ENCODE assay signal across 18 mouse cellular contexts in the genomic region with DNA sequence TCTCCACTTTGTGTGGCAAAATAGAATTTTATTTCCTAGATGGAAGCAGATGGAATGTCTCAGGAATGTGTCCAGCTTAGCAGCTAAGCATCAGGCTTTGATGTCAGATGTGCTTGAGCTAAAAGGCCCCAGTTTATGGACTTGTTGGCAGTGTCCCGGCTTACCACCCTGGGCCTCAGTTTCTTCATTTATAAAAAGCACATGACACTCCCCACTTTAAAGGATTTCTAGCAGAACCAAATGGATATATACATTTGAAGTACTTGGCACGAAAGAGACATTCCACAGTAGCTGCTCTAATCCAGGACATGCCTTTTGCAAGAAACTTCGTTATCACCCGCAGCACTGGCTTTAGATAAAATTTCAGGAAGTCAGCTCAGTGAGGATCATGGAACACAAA.
DNase-seq lines count a peak whose midpoint lies in the region; ATAC-seq lines count a peak whose summit lies in the region.
"Had no signal": no experiment of that assay in that cellular context is flagged by ENCODE, and none has a peak within 500 bp of the region (broad histone marks: within the 10 kb centered on the region; RNA-seq: fewer than 3 reads in every experiment).

No protein-coding gene starts in this region.

- no peak for DNase-seq in heart, postnatal 36 days
- peak; percentile 16 for DNase-seq in kidney, postnatal 14 days
- DNase-seq in kidney, adult 18-20 months: no peak
- peak; percentile 24 for DNase-seq in Muller cell, postnatal 12 days (ENCODE audit: inconsistent ontology term)
- DNase-seq: adrenal gland, postnatal 36 days; B cell, adult 2 months; cerebellum, adult 11-12 months; cerebellum, postnatal 14 days; kidney, postnatal 4 days; liver; right cerebral cortex, adult 18-20 months; thymus, postnatal 4 days had no signal

- no peak for ATAC-seq in heart, embryonic 14.5 days (ENCODE audit: insufficient number of reproducible peaks, insufficient read depth, low FRiP score, low read depth)
- no peak for ATAC-seq in limb, embryonic 15.5 days (ENCODE audit: insufficient number of reproducible peaks, low FRiP score, low TSS enrichment, low read depth)
- no peak for ATAC-seq in megakaryocyte-erythroid progenitor cell, adult 5-6 weeks (replicated peaks; ENCODE audit: low FRiP score, low TSS enrichment, poor library complexity, severe bottlenecking)
- ATAC-seq: midbrain, embryonic 13.5 days had no signal

- H3K4me3 ChIP-seq in heart, embryonic 14.5 days (ENCODE audit: control insufficient read depth in 1 of 2, insufficient read depth in 1 of 2, low read depth in 1 of 2, low read length in 2 of 2): no peak overlapping the region
- no peak overlapping the region for H3K4me3 ChIP-seq in limb, embryonic 15.5 days
- H3K4me3 ChIP-seq: midbrain, embryonic 13.5 days; neural tube, embryonic 12.5 days had no signal

- 9% methylated on average over 4 of the region's 4 CpGs for WGBS in heart, embryonic 14.5 days
- 37% methylated on average over 4 of the region's 4 CpGs for WGBS in limb, embryonic 15.5 days

- intact Hi-C loops in heart, postnatal 36 days (cut with DNase I): no loop called here

- 0 out of 2 replicates have a peak overlapping the region, but pooled peaks have one; percentile 7 for H3K4me2 ChIP-seq in heart, embryonic 14.5 days (ENCODE audit: low read length)
- H3K4me2 ChIP-seq in limb, embryonic 15.5 days: no peak overlapping the region
- H3K4me2 ChIP-seq: hindbrain, embryonic 14.5 days; midbrain, embryonic 13.5 days; neural tube, embryonic 12.5 days had no signal

- H3K36me3 ChIP-seq in heart, embryonic 14.5 days (ENCODE audit: control insufficient read depth, insufficient read depth, low read length): no peaks in the 10 kb centered on the region
- H3K36me3 ChIP-seq in limb, embryonic 15.5 days: no peaks in the 10 kb centered on the region
- H3K36me3 ChIP-seq: midbrain, embryonic 13.5 days; neural tube, embryonic 12.5 days had no signal

- H3K9ac ChIP-seq in heart, embryonic 14.5 days (ENCODE audit: low read length): no peak overlapping the region
- H3K9ac ChIP-seq in limb, embryonic 15.5 days: no peak overlapping the region
- H3K9ac ChIP-seq: hindbrain, embryonic 14.5 days; midbrain, embryonic 13.5 days; neural tube, embryonic 12.5 days had no signal

- 0 out of 2 replicates have a peak, but pooled peaks cover 2% of the 10 kb centered on the region for H3K9me3 ChIP-seq in heart, embryonic 14.5 days (ENCODE audit: control insufficient read depth, low read length)
- H3K9me3 ChIP-seq in limb, embryonic 15.5 days: no peaks in the 10 kb centered on the region
- H3K9me3 ChIP-seq: midbrain, embryonic 13.5 days; neural tube, embryonic 12.5 days had no signal

- peaks cover 3 to 13% of the 10 kb centered on the region in 2 experiments; a peak in 3 of 4 replicates for H3K4me1 ChIP-seq in heart, embryonic 14.5 days (ENCODE audit: control insufficient read depth in 2 of 2, insufficient read depth in 2 of 2, low read length in 2 of 2)
- H3K4me1 ChIP-seq in limb, embryonic 15.5 days: peaks cover 7% of the 10 kb centered on the region; the same call in 1 of the 2 replicates
- H3K4me1 ChIP-seq: midbrain, embryonic 13.5 days; neural tube, embryonic 12.5 days had no signal

- H3K27me3 ChIP-seq in heart, embryonic 14.5 days (ENCODE audit: control insufficient read depth, insufficient read depth, low read length): no peaks in the 10 kb centered on the region
- H3K27me3 ChIP-seq in limb, embryonic 15.5 days: no peaks in the 10 kb centered on the region
- H3K27me3 ChIP-seq: midbrain, embryonic 13.5 days; neural tube, embryonic 12.5 days had no signal

- H3K27ac ChIP-seq in heart, embryonic 14.5 days (replicated peaks in 1 of 2; ENCODE audit: control insufficient read depth in 1 of 2, insufficient read depth in 1 of 2, low read depth in 2 of 2, low read length in 2 of 2): peak overlapping the region; percentile 22 to 37; a peak in 1 of 4 replicates
- peak overlapping the region; percentile 57; the same call in 1 of the 2 replicates for H3K27ac ChIP-seq in limb, embryonic 15.5 days
- H3K27ac ChIP-seq: hindbrain, embryonic 14.5 days; midbrain, embryonic 13.5 days; neural tube, embryonic 12.5 days had no signal

Comparison
In these comparisons a context has a peak if more than half of its experiments do, and no peak if none do; other contexts are left out.
1. DNase-seq: peak in kidney, postnatal 14 days (single experiment) and Muller cell, postnatal 12 days (single experiment); none in heart, postnatal 36 days (0 of 2) and kidney, adult 18-20 months (single experiment).